Mouse (Mus musculus): ENCODE measurements around the gene Tmem203. TPM values are rescaled to one million over a fixed set of nuclear protein-coding genes. Genes with fewer than 3 reads are reported as not detected.

The Tmem203 gene
- total RNA-seq, 2 experiments from 2014 or later = 35.7 to 38.8 TPM

- DNase-seq (ENCODE audit: low spot score in 2 of 2) = peak in 1 of 2 experiments; percentile 54
Observed at GRCm38 (mm10) chr2:25262795-25263622, 7.8 kb downstream of the Tmem203 start.

GRCm38 (mm10) chr2:25263623-25264285, 8.5 kb downstream of the Tmem203 start:
- no peak for DNase-seq (ENCODE audit: low spot score in 2 of 2)

DNA sequence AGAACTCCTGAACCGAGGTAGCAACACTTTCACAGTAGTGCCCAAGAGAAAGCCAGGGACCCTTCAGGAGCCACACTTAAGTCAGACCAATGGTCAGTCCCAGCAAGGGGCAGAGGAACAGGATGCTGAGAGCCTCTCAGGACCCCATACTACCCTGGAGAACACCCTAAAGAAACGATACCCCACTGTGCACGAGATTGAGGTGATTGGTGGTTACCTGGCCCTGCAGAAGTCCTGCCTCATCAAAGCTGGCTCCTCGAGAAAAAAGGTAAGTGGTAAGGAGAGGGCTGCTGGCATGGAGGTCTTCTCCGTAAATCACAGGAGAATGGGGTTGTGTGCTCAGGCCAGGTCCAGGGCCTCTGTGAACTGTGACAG, 9.0 kb downstream of the Tmem203 start:
- no peak for DNase-seq (ENCODE audit: low spot score in 2 of 2)

- DNase-seq (ENCODE audit: low spot score in 2 of 2) = no peak
Observed at GRCm38 (mm10) chr2:25264851-25265250, 9.6 kb downstream of the Tmem203 start.

GRCm38 (mm10) chr2:25265897-25266656, 10.8 kb downstream of the Tmem203 start:
- DNase-seq (ENCODE audit: low spot score in 2 of 2) = peak in 1 of 2 experiments; percentile 47

DNA sequence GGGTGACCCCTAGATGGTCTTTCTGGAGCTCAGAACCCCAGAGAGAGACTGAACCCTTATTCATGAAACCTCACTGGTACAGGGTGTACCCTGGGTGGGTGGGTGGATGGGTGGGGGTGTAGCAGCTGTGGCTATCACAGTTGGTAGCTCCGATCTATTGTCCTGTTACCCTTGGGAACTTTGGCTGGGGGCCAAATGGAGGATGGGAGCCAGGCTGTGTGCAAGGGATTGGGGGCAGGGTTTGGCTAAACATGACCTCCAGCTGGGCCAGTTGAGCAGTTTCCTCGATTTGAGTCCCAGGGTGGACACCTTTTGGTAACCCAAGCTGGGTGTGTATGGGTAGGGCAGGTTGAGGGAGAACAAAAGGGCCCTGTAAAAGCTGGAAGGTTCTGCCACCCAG, 11.5 kb downstream of the Tmem203 start:
- DNase-seq (ENCODE audit: low spot score in 2 of 2) = peak in 1 of 2 experiments; percentile 78

DNA sequence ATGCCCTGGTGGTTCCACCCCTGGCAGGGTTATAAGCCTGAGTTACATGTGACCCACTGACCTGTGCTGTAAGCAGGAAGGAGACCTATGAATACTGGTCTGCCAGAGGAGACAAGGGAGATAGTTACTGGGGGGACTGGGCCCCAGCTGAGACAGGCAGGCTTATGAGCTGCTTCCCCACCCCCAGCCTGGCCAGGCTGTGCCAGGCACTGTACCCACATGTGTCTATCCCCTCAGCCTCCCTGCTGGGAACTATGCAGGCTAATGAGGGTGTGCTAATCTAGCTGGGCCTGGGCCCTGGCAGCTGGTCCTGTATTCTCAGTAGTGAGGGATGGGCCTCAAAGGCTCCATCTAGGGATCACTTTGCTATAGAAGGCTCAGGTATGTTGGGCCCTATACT, 12.0 kb downstream of the Tmem203 start:
- no peak for DNase-seq (ENCODE audit: low spot score in 2 of 2)

GRCm38 (mm10) chr2:25267746-25268309, 12.6 kb downstream of the Tmem203 start:
- no peak for DNase-seq (ENCODE audit: low spot score in 2 of 2)

DNA sequence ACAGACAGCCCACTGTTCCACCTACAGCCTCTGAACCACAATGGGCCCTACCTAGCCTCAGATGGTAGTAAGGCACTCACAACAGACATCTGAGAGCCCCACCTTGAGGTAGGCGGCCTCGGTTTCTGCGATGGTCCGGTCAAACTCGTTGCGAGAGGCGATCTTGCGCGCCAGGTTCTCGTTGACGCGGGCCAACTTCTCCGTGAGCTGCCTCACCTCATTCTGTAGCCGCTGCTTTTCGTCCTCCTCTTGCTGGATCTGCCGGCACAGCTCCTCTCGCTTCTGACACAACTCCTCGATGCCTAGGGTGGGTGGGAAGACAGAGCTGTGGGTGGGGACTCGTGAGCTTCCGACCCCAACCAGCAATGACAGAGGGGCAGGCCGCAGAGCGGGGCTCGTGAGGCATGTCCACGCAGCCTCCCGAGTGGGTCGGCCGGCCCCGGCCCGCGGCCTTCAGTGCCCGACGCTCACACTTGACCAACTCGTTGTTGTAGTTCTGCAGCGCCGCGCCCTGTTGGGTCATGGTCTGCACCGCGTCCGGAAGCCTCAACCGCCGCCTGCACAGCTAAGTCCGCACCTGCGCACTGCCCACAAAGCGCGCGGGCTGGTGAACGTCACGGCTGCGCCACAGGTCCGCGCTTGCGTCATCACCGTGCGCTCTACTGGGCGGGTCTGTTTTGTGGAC, 16.7 kb downstream of the Tmem203 start, which contains the start of the genes Ssna1 and Anapc2:
Gene Ssna1 (minus strand): TSS at position 612 of the 685 bp plus-strand sequence.
Gene Anapc2 (plus strand): TSS at position 652 of the 685 bp plus-strand sequence.
- peak; percentile 97 to 99 for DNase-seq (ENCODE audit: low spot score in 2 of 2)

GRCm38 (mm10) chr2:25272515-25272914, 17.3 kb downstream of the Tmem203 start:
- DNase-seq (ENCODE audit: low spot score in 2 of 2) = no peak

GRCm38 (mm10) chr2:25273010-25273409, 17.8 kb downstream of the Tmem203 start:
- no peak for DNase-seq (ENCODE audit: low spot score in 2 of 2)

DNA sequence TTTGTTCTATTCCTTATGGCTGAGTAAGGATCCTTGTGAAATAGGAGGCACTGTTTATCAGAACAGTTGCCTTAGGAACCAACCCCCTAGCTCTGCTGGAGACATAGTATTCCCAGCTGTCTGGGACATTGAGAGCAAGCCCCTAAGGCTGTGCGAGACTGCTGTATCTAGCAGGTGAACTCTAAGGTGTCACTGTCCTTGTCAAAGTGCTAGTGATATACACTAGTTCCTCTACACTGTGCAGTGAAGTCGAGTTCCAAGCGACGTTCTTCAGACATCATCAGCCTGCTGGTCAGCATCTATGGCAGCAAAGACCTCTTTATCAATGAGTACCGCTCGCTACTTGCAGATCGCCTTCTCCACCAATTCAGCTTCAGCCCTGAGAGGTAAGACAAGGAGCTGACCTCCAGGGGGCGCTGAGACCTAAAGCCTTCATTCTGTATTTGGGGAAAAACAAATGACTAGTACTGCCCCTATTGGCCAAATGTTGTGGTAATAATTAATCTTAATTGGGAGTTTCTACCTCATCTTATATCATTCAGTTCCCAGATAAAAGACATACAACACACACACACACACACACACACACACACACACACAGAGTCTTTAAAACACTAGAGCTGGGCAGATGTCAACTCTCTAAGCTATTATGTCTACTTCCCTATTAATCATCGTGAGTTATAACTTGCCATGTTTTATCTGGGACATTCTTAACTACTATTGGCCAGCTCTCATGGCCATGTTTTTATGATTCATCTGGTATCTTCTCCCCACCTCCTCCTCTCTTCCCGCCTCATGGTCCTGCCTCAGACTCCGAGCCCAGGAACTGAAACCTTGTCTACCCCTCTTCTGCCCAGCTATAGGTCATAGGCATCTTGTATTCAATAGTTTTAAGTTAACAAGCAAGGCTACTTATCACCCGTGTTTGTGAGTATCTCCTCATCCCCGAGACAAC, 24.0 kb downstream of the Tmem203 start:
- DNase-seq (ENCODE audit: low spot score in 2 of 2) = peak; percentile 65 to 90

DNA sequence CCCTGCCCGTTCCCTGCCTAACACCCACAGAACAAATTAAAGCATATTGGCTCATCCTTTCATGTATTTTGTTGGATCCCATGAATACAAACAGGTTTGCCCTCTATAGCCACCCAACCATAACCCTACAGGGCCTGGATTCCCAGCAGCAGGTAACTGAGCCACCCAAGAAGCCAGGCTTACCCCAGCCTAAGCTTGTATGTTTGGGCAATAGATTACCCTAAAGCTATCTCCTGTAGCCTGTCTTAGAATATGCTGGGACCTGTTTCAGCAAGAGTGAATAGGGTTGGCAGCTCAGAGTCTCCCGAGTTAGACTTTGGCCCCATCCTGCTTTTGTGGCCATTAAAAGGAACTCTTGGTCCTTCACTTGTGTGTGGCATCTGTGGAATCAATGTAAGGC, 30.3 kb downstream of the Tmem203 start:
- DNase-seq (ENCODE audit: low spot score in 2 of 2) = no peak

DNA sequence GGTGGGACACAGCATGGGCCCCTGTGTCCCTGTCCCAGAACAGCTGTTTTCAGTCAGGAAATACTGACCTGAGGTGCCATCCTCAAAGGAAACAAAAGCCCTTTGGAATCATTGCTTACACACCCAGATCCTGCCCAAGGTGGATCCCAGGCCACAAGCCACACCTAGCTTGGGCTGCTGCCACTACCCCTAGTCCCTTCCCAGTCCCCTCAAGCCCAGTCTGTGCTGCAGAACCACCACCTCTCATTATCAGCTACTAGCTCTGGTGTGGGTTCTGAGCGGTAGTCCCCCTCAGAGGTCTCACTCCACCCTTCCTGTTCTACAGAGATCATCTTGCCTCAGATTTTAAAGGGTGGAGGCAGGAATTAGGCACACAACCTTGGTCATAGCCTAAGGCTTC, 31.1 kb downstream of the Tmem203 start:
- no peak for DNase-seq (ENCODE audit: low spot score in 2 of 2)

DNA sequence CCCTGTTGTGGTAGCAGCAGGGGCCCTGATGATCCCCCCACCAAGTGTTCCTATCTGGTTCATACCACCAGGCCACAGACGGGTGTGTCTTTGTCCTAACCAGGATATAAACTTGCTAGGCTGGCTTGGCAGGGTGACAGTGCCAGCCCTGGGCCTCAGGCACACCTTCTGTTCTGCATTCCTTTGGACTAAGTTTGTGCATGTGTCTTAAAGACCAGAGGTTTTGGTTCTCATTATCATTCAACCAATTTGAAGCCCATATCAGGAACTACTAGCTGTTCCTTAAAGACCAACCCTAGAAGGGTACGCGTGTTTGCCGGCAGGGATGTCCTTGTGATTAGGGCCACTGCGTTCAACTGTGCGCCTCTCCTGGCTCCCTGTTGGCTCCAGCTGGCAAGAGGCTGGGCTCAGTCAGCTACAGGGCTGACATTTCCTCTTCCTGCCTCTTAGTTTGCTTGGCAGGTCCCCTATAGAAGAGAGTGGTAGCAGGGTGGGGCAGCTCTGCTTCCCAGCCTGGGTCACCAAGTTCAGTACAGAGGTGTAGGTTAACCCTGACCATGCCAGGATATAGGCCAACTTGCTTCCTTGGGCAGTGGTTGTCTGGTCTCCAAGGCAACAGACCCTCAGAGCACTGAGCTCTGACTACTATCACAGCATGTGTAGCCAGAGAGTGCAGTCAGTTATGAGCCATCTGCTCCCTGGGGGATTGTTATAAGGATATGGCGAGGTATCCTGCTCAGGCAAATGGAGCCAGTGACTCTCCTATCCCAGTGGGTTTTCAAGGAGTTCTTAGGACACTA, 31.8 kb downstream of the Tmem203 start:
- DNase-seq (ENCODE audit: low spot score in 2 of 2) = peak in 1 of 2 experiments; percentile 69

GRCm38 (mm10) chr2:25287927-25288649, 32.8 kb downstream of the Tmem203 start, which contains the start of gene Tmem210:
TSS of gene Tmem210 (plus strand) at chr2:25288145.
- no peak for DNase-seq (ENCODE audit: low spot score in 2 of 2)

DNA sequence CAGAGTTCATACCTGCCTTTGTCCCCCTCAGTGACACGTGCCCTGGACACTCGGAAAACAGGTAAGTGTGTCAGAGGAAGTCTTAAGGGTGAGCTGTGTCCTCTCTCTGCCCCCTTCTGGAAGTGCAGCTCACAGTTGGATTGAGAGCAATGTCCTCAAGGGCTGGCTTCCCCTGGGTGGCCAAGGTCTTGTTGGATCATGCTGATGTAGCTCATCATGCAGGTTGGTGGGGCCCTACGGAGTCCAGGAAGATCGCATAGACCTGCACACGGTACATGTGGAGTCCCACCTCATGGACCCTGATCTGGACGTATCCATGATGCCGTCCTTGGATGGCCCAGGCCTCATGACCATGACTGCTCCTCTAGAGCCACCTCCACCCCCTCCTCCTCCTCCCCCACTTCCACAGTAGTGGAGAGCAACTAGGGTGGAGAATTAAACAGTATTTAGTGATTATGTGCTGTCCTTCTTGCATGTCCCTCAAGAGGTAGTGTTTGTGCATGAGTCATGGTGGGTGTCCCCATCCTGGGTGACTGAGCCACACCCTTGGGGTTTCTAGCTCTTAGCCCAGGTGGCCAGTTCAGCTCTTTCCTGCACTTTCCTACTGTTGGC, 33.6 kb downstream of the Tmem203 start:
- no peak for DNase-seq (ENCODE audit: low spot score in 2 of 2)
